In genomic region chr1:60746856-60747255, GRCm38 (mm10) we compare ENCODE assay signal across 26 mouse cellular contexts. TPM values are rescaled to one million over a fixed set of nuclear protein-coding genes. Genes with fewer than 3 reads are reported as not detected.
DNase-seq lines count a peak whose midpoint lies in the region; ATAC-seq and TF ChIP-seq lines count a peak whose summit lies in the region.
"Had no signal": no experiment of that assay in that cellular context is flagged by ENCODE, and none has a peak within 500 bp of the region (broad histone marks: within the 10 kb centered on the region; RNA-seq: fewer than 3 reads in every experiment).

No protein-coding gene starts in this region.

- dilution Hi-C loops in CH12.LX (cut with MboI; ENCODE audit: extremely low pct_ligation_motif_present, extremely low pct_unique_long_range_greater_than_20kb, low sequenced_read_pairs) = no loop called here

- DNase-seq in heart, postnatal 0 days (ENCODE audit: low spot score) = no peak
- DNase-seq in heart, postnatal 36 days = no peak
- DNase-seq in thymus, adult 2 months = no peak
- DNase-seq in thymus, postnatal 14 days = no peak
- DNase-seq in CH12.LX (ENCODE audit: extremely low read depth) = no peak
- DNase-seq in retina, postnatal 1 day = no peak
- DNase-seq: B cell, adult 2 months; cerebellum, adult 11-12 months; cerebellum, adult 8-10 months; cerebellum, postnatal 10 days; cerebellum, postnatal 36 days; embryo, embryonic 11 days; gastrocnemius, postnatal 25 days; heart, postnatal 14 days had no signal

- ATAC-seq in heart, postnatal 0 days (ENCODE audit: insufficient read depth, low read depth) = no peak
- no peak for ATAC-seq in hindbrain, embryonic 16.5 days
- ATAC-seq: forebrain, embryonic 15.5 days had no signal

- H3K4me3 ChIP-seq in heart, postnatal 0 days (ENCODE audit: low read depth, low read length) = peak overlapping the region; percentile 9; the same call in 1 of the 2 replicates
- H3K4me3 ChIP-seq in thymus, adult 2 months (ENCODE audit: control insufficient read depth, insufficient read depth, low read length) = no peak overlapping the region
- H3K4me3 ChIP-seq in CH12.LX (replicated peaks in 1 of 3; ENCODE audit: low read depth in 2 of 3, low read length in 2 of 3, poor library complexity in 1 of 3) (no peak overlapping the region), macrophage (ENCODE audit: inconsistent target) (peak overlapping the region; percentile 66)
- H3K4me3 ChIP-seq in hindbrain, embryonic 16.5 days (ENCODE audit: low read length) = no peak overlapping the region
- H3K4me3 ChIP-seq: embryonic facial prominence, embryonic 10.5 days; embryonic facial prominence, embryonic 13.5 days; erythroblast, embryonic 14.5 days; forebrain, embryonic 12.5 days; forebrain, embryonic 15.5 days; heart, embryonic 12.5 days; heart, embryonic 15.5 days; hindbrain, embryonic 12.5 days; hindbrain, embryonic 15.5 days had no signal

- H3K27me3 ChIP-seq in heart, postnatal 0 days (ENCODE audit: control insufficient read depth, insufficient read depth, low read length) = no peaks in the 10 kb centered on the region
- no peaks in the 10 kb centered on the region for H3K27me3 ChIP-seq in thymus, adult 2 months (ENCODE audit: control insufficient read depth, insufficient read depth, low read length)
- H3K27me3 ChIP-seq in CH12.LX (replicated peaks) = no peaks in the 10 kb centered on the region
- no peaks in the 10 kb centered on the region for H3K27me3 ChIP-seq in hindbrain, embryonic 16.5 days (replicated peaks; ENCODE audit: control insufficient read depth, insufficient read depth, low read length)
- H3K27me3 ChIP-seq: embryonic facial prominence, embryonic 13.5 days; forebrain, embryonic 12.5 days; forebrain, embryonic 15.5 days; heart, embryonic 12.5 days; heart, embryonic 15.5 days; hindbrain, embryonic 12.5 days; hindbrain, embryonic 15.5 days had no signal

- TF ChIP-seq EP300 in heart, postnatal 0 days (IDR thresholded peaks at IDR 0.05; ENCODE audit: low read depth) = no peak
- TF ChIP-seq EP300 in CH12.LX (IDR thresholded peaks at IDR 0.05; ENCODE audit: low read length) = no peak

- no peak for TF ChIP-seq RAD21 in CH12.LX (IDR thresholded peaks at IDR 0.05; ENCODE audit: low read depth, low read length)

- intact Hi-C loops in heart, postnatal 36 days (cut with DNase I) = loop anchor here (5.0 kb wide), 1 partner anchor 60 kb away; no protein-coding TSS in a partner anchor

- in situ Hi-C loops in CH12.LX (cut with MboI; ENCODE audit: low pct_ligation_motif_present, low pct_unique_long_range_greater_than_20kb, low sequenced_read_pairs) = no loop called here

- no peak overlapping the region for H3K4me2 ChIP-seq in heart, postnatal 0 days (ENCODE audit: low read depth, low read length)
- H3K4me2 ChIP-seq in CH12.LX (ENCODE audit: insufficient read depth, low read depth, poor library complexity, severe bottlenecking) = peak overlapping the region; percentile 61
- H3K4me2 ChIP-seq in hindbrain, embryonic 16.5 days (ENCODE audit: low read length) = no peak overlapping the region
- H3K4me2 ChIP-seq: embryonic facial prominence, embryonic 13.5 days; forebrain, embryonic 12.5 days; forebrain, embryonic 15.5 days; heart, embryonic 12.5 days; heart, embryonic 15.5 days; hindbrain, embryonic 12.5 days; hindbrain, embryonic 15.5 days had no signal

- H3K9me3 ChIP-seq in heart, postnatal 0 days (replicated peaks; ENCODE audit: control insufficient read depth, low read length) = no peaks in the 10 kb centered on the region
- no peaks in the 10 kb centered on the region for H3K9me3 ChIP-seq in CH12.LX (replicated peaks; ENCODE audit: low read length)
- H3K9me3 ChIP-seq in hindbrain, embryonic 16.5 days (ENCODE audit: control insufficient read depth, low read length) = no peaks in the 10 kb centered on the region
- H3K9me3 ChIP-seq: embryonic facial prominence, embryonic 10.5 days; embryonic facial prominence, embryonic 13.5 days; forebrain, embryonic 12.5 days; forebrain, embryonic 15.5 days; heart, embryonic 12.5 days; heart, embryonic 15.5 days; hindbrain, embryonic 12.5 days; hindbrain, embryonic 15.5 days had no signal

- peaks cover 9% of the 10 kb centered on the region for H3K4me1 ChIP-seq in heart, postnatal 0 days (ENCODE audit: control insufficient read depth, insufficient read depth)
- H3K4me1 ChIP-seq in thymus, adult 2 months (replicated peaks; ENCODE audit: control insufficient read depth, insufficient read depth, low read length) = peaks cover 13% of the 10 kb centered on the region
- H3K4me1 ChIP-seq in CH12.LX (ENCODE audit: control insufficient read depth in 1 of 2, insufficient read depth in 2 of 2) = peaks cover 9 to 13% of the 10 kb centered on the region in 2 experiments; a peak in 3 of 4 replicates
- H3K4me1 ChIP-seq in hindbrain, embryonic 16.5 days (ENCODE audit: control insufficient read depth, insufficient read depth, low read depth, low read length) = no peaks in the 10 kb centered on the region
- H3K4me1 ChIP-seq: embryonic facial prominence, embryonic 10.5 days; embryonic facial prominence, embryonic 13.5 days; forebrain, embryonic 12.5 days; forebrain, embryonic 15.5 days; hindbrain, embryonic 12.5 days; hindbrain, embryonic 15.5 days had no signal

- H3K9ac ChIP-seq in heart, postnatal 0 days (replicated peaks; ENCODE audit: low read depth, low read length) = no peak overlapping the region
- H3K9ac ChIP-seq in CH12.LX (ENCODE audit: insufficient read depth, low read depth) = peak overlapping the region; percentile 66; the same call in 1 of the 2 replicates
- H3K9ac ChIP-seq in hindbrain, embryonic 16.5 days (ENCODE audit: low read depth, low read length) = no peak overlapping the region
- H3K9ac ChIP-seq: embryonic facial prominence, embryonic 13.5 days; forebrain, embryonic 12.5 days; forebrain, embryonic 15.5 days; heart, embryonic 12.5 days; heart, embryonic 15.5 days; hindbrain, embryonic 12.5 days; hindbrain, embryonic 15.5 days had no signal

- no peak for TF ChIP-seq POLR2A in thymus, adult 2 months (IDR thresholded peaks at IDR 0.05; ENCODE audit: control insufficient read depth, extremely low read depth, insufficient read depth, low read length, poor library complexity)
- TF ChIP-seq POLR2A in CH12.LX (IDR thresholded peaks at IDR 0.05; ENCODE audit: low read depth, low read length) = no peak

- no peaks in the 10 kb centered on the region for H3K36me3 ChIP-seq in heart, postnatal 0 days (replicated peaks; ENCODE audit: control insufficient read depth, insufficient read depth, low read length)
- H3K36me3 ChIP-seq in thymus, adult 2 months (ENCODE audit: control insufficient read depth, insufficient read depth, low read length) = peaks cover 26% of the 10 kb centered on the region
- H3K36me3 ChIP-seq in CH12.LX (replicated peaks in 1 of 2; ENCODE audit: control insufficient read depth in 1 of 2, insufficient read depth in 1 of 2, low read length in 1 of 2) (no peaks in the 10 kb centered on the region), macrophage (ENCODE audit: inconsistent target) (peaks cover 22% of the 10 kb centered on the region)
- H3K36me3 ChIP-seq in hindbrain, embryonic 16.5 days (ENCODE audit: control insufficient read depth, insufficient read depth, low read length) = no peaks in the 10 kb centered on the region
- H3K36me3 ChIP-seq: embryonic facial prominence, embryonic 10.5 days; embryonic facial prominence, embryonic 13.5 days; forebrain, embryonic 12.5 days; forebrain, embryonic 15.5 days; heart, embryonic 12.5 days; heart, embryonic 15.5 days; hindbrain, embryonic 12.5 days; hindbrain, embryonic 15.5 days had no signal

- no peak for TF ChIP-seq CTCF in heart, postnatal 0 days (IDR thresholded peaks at IDR 0.05; ENCODE audit: low read depth)
- TF ChIP-seq CTCF in thymus, adult 2 months (IDR thresholded peaks at IDR 0.05; ENCODE audit: borderline replicate concordance, control insufficient read depth, extremely low read depth, insufficient read depth, low read length, poor library complexity) = no peak
- no peak for TF ChIP-seq CTCF in CH12.LX (conservative IDR thresholded peaks at IDR 0.05 in 1 of 2, IDR thresholded peaks at IDR 0.05 in 1 of 2; ENCODE audit: low read depth in 2 of 2, low read length in 2 of 2)

- H3K27ac ChIP-seq in heart, postnatal 0 days (ENCODE audit: low read depth) = no peak overlapping the region
- peak overlapping the region; percentile 75 for H3K27ac ChIP-seq in thymus, adult 2 months (ENCODE audit: control insufficient read depth, insufficient read depth, low read length)
- H3K27ac ChIP-seq in CH12.LX (ENCODE audit: insufficient read depth, low read depth) = no peak overlapping the region
- peak overlapping the region; percentile 93 for H3K27ac ChIP-seq in macrophage
- no peak overlapping the region for H3K27ac ChIP-seq in hindbrain, embryonic 16.5 days (ENCODE audit: low read depth, low read length)
- H3K27ac ChIP-seq: embryonic facial prominence, embryonic 10.5 days; embryonic facial prominence, embryonic 13.5 days; forebrain, embryonic 12.5 days; forebrain, embryonic 15.5 days; heart, embryonic 15.5 days; hindbrain, embryonic 12.5 days; hindbrain, embryonic 15.5 days had no signal

- 88% methylated on average over 5 of the region's 5 CpGs for WGBS in heart, postnatal 0 days
- 54% methylated on average over 5 of the region's 5 CpGs for WGBS in thymus, adult 2 months
- WGBS in macrophage (ENCODE audit: missing documents) = 82% methylated on average over 5 of the region's 5 CpGs
- 93% methylated on average over 5 of the region's 5 CpGs for WGBS in hindbrain, embryonic 16.5 days

- peaks cover 5% of the 10 kb centered on the region for H3K79me2 ChIP-seq in CH12.LX (replicated peaks; ENCODE audit: control insufficient read depth, extremely low read depth, insufficient read depth, poor library complexity, severe bottlenecking)
- H3K79me2 ChIP-seq in macrophage (ENCODE audit: inconsistent target) = peaks cover 57% of the 10 kb centered on the region

TF ChIP-seq in CH12.LX, 34 proteins besides CTCF, POLR2A, EP300 and RAD21 (continues in another document):
- TF ChIP-seq HCFC1 (IDR thresholded peaks at IDR 0.05; ENCODE audit: low read depth, low read length) = no peak
- TF ChIP-seq SIN3A (IDR thresholded peaks at IDR 0.05; ENCODE audit: low read length) = no peak

RNA-seq across cellular contexts. Expression of gene Cd28, which starts 30.3 kb away (rescaled TPM):
- total RNA-seq in heart, postnatal 0 days (2014; rRNA removed; ENCODE audit: low replicate concordance) = 0.11 and 0.89 TPM in 2 replicates
- polyA plus RNA-seq in heart, postnatal 0 days (2015; fragmentation: Nextera tagmentation; extraction: Ambion mirVana) = 0.45 and 0.48 TPM in 2 replicates
- 10 to 100 TPM in 1 of 2 experiments, 1 to 10 TPM in 1; 9.5 to 13.2 TPM for total RNA-seq in heart, postnatal 36 days (2021)
- polyA plus RNA-seq in thymus, adult 2 months (2012; rRNA removed) = 56.0 and 58.4 TPM in 2 replicates
- total RNA-seq in CH12.LX (2012; rRNA removed) (4.4 and 5.2 TPM in 2 replicates), CH12.LX (2014; rRNA removed) (0.82 and 1.0 TPM in 2 replicates)
- polyA plus RNA-seq in CH12.LX (2012; ENCODE audit: insufficient read length, low read depth) (1.8 and 2.2 TPM in 2 replicates), macrophage (2018) (125 to 281 TPM (median 232 TPM) in 3 replicates)
- 100 to 1,000 TPM in 7 of 26 experiments, 10 to 100 TPM in 18, 1 to 10 TPM in 1; 4.4 to 231 (median 52.0) TPM for total RNA-seq in macrophage (2018; cell fraction: chromatin; rRNA removed)
- total RNA-seq in macrophage (2018; cell fraction: cytosol; rRNA removed) = 100 to 1,000 TPM in 15 of 26 experiments, 10 to 100 TPM in 11; 47.2 to 428 (median 183) TPM
- 100 to 1,000 TPM in 21 of 26 experiments, 10 to 100 TPM in 5; 43.2 to 622 (median 179) TPM for total RNA-seq in macrophage (2018; cell fraction: nucleus; rRNA removed)
- 0.12 and 0.16 TPM in 2 replicates for polyA plus RNA-seq in hindbrain, embryonic 16.5 days (2015; fragmentation: Nextera tagmentation; extraction: Ambion mirVana)
- total RNA-seq: MEL had no signal

Comparison
In these comparisons a context has a peak if more than half of its experiments do, and no peak if none do; other contexts are left out.
1. H3K27ac ChIP-seq: peak in thymus, adult 2 months (single experiment) and macrophage (single experiment); none in heart, postnatal 0 days (single experiment), CH12.LX (single experiment) and hindbrain, embryonic 16.5 days (single experiment).
2. H3K4me3 ChIP-seq: peak in heart, postnatal 0 days (single experiment) and macrophage (single experiment); none in thymus, adult 2 months (single experiment), CH12.LX (0 of 3) and hindbrain, embryonic 16.5 days (single experiment).
3. RNA of gene Cd28, which starts 30.3 kb away (polyA plus RNA-seq): 125 to 281 TPM in macrophage and 56.0 to 58.4 TPM in thymus, adult 2 months; 1.8 to 2.2 TPM in CH12.LX, 0.45 to 0.48 TPM in heart, postnatal 0 days and 0.12 to 0.16 TPM in hindbrain, embryonic 16.5 days; every median in the first group is over 10 times any median in the second.